ENCODE assay signal across 9 mouse cellular contexts in the genomic region with DNA sequence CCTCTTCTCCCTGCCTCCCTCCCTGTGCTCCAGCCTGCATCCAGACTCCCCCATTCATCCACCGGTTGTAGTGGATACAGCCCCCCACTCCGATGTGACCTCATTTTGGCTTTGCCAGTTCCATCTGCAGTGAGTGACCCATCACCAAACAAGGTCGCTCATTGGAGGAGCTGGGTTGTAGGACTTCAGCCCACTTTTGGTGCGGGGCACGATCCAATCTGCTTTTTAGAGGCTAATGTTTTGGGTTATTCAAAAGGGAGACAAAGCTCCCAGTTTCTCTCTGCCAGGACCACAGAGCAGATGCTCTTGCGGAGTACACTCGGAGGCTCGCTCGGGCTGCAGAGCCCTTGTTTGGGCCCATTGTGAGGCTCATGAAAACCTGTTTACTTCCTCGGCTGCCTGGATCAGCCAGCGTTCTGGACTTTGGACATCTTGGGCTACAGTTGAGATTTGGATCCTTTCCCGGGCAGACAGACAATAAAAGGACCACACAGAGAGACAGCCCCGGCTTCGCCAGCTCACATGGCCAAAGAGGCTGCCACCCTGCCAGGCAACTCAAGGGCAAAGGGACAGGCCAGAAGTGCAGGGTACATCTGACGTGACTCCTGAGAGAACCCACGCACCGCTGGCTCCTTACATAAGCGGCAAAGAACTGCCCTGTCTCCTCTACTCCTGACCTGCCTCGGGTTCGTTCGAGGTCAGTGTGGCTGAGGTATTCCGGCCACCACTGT.
A peak's percentile ranks its signal among the peaks of the same experiment; 100 is the strongest.
DNase-seq lines count a peak whose midpoint lies in the region; ATAC-seq lines count a peak whose summit lies in the region.
"Had no signal": no experiment of that assay in that cellular context is flagged by ENCODE, and none has a peak within 500 bp of the region (broad histone marks: within the 10 kb centered on the region; RNA-seq: fewer than 3 reads in every experiment).

No protein-coding gene starts in this region.

- no peak overlapping the region for H3K9ac ChIP-seq in embryonic facial prominence, embryonic 11.5 days (replicated peaks; ENCODE audit: low read length)
- no peak overlapping the region for H3K9ac ChIP-seq in neural tube, embryonic 13.5 days
- H3K9ac ChIP-seq: limb, embryonic 13.5 days had no signal

- H3K4me2 ChIP-seq in embryonic facial prominence, embryonic 11.5 days (ENCODE audit: low read depth, low read length), result no peak overlapping the region
- H3K4me2 ChIP-seq in neural tube, embryonic 13.5 days, result no peak overlapping the region
- H3K4me2 ChIP-seq: limb, embryonic 13.5 days had no signal

- H3K4me1 ChIP-seq in heart, embryonic 10.5 days, result no peaks in the 10 kb centered on the region
- H3K4me1 ChIP-seq in embryonic facial prominence, embryonic 11.5 days (ENCODE audit: control insufficient read depth, insufficient read depth, low read length), result no peaks in the 10 kb centered on the region; the same call in 1 of the 2 replicates
- peaks cover 40% of the 10 kb centered on the region for H3K4me1 ChIP-seq in neural tube, embryonic 13.5 days (replicated peaks)
- H3K4me1 ChIP-seq: limb, embryonic 13.5 days had no signal

- DNase-seq in heart, adult 11 months, result peak; percentile 97
- no peak for DNase-seq in heart, embryonic 10.5 days (ENCODE audit: low spot score)
- DNase-seq in embryonic facial prominence, embryonic 11.5 days (ENCODE audit: low spot score), result no peak
- DNase-seq in heart, postnatal 25 days (ENCODE audit: low spot score), result peak; percentile 21
- DNase-seq in layer of hippocampus, adult 18-20 months (ENCODE audit: low spot score in 2 of 2), result peak; percentile 45 to 74
- DNase-seq in testis, postnatal 14 days (ENCODE audit: low spot score), result peak; percentile 36

- H3K27ac ChIP-seq in heart, embryonic 10.5 days, result no peak overlapping the region
- no peak overlapping the region for H3K27ac ChIP-seq in embryonic facial prominence, embryonic 11.5 days (replicated peaks; ENCODE audit: low read depth, low read length)
- peak overlapping the region; percentile 52 for H3K27ac ChIP-seq in neural tube, embryonic 13.5 days (replicated peaks)
- H3K27ac ChIP-seq: limb, embryonic 13.5 days had no signal

- no peaks in the 10 kb centered on the region for H3K9me3 ChIP-seq in heart, embryonic 10.5 days
- no peaks in the 10 kb centered on the region for H3K9me3 ChIP-seq in embryonic facial prominence, embryonic 11.5 days (replicated peaks; ENCODE audit: control insufficient read depth, low read length)
- no peaks in the 10 kb centered on the region for H3K9me3 ChIP-seq in neural tube, embryonic 13.5 days
- H3K9me3 ChIP-seq: limb, embryonic 13.5 days had no signal

- no peak overlapping the region for H3K4me3 ChIP-seq in heart, embryonic 10.5 days
- H3K4me3 ChIP-seq in embryonic facial prominence, embryonic 11.5 days (ENCODE audit: low read depth, low read length), result no peak overlapping the region
- no peak overlapping the region for H3K4me3 ChIP-seq in neural tube, embryonic 13.5 days
- H3K4me3 ChIP-seq: limb, embryonic 13.5 days had no signal

- no peaks in the 10 kb centered on the region for H3K36me3 ChIP-seq in heart, embryonic 10.5 days
- no peaks in the 10 kb centered on the region for H3K36me3 ChIP-seq in embryonic facial prominence, embryonic 11.5 days (replicated peaks; ENCODE audit: control insufficient read depth, insufficient read depth, low read depth, low read length)
- H3K36me3 ChIP-seq in neural tube, embryonic 13.5 days, result no peaks in the 10 kb centered on the region
- H3K36me3 ChIP-seq: limb, embryonic 13.5 days had no signal

- WGBS in heart, embryonic 10.5 days, result 72% methylated on average over 22 of the region's 22 CpGs
- 72% methylated on average over 22 of the region's 22 CpGs for WGBS in embryonic facial prominence, embryonic 11.5 days
- 42% methylated on average over 22 of the region's 22 CpGs for WGBS in neural tube, embryonic 13.5 days

- 0 out of 2 replicates have a peak, but pooled peaks have one; percentile 57 for ATAC-seq in embryonic facial prominence, embryonic 11.5 days (replicated peaks; ENCODE audit: insufficient number of reproducible peaks, low FRiP score, low TSS enrichment, low read depth)
- ATAC-seq in neural tube, embryonic 13.5 days (ENCODE audit: low read depth), result peak; percentile 79
- no peak for ATAC-seq in granulocyte monocyte progenitor cell, adult 5-6 weeks (replicated peaks; ENCODE audit: poor library complexity, severe bottlenecking)

- H3K27me3 ChIP-seq in heart, embryonic 10.5 days (ENCODE audit: insufficient read depth, poor library complexity, severe bottlenecking), result peaks cover 75% of the 10 kb centered on the region
- H3K27me3 ChIP-seq in embryonic facial prominence, embryonic 11.5 days (ENCODE audit: control insufficient read depth, insufficient read depth, low read length), result peaks cover 2% of the 10 kb centered on the region; the same call in 1 of the 2 replicates
- H3K27me3 ChIP-seq in neural tube, embryonic 13.5 days, result peaks cover 75% of the 10 kb centered on the region

- intact Hi-C loops in heart, postnatal 25 days (cut with DNase I), result no loop called here

Comparison
In these comparisons a context has a peak if more than half of its experiments do, and no peak if none do; other contexts are left out.
1. DNase-seq: peak in heart, adult 11 months (single experiment), heart, postnatal 25 days (single experiment), layer of hippocampus, adult 18-20 months (2 of 2) and testis, postnatal 14 days (single experiment); none in heart, embryonic 10.5 days (single experiment) and embryonic facial prominence, embryonic 11.5 days (single experiment).